Mouse (Mus musculus): ENCODE measurements around the gene Ces1a. TPM values are rescaled to one million over a fixed set of nuclear protein-coding genes. Genes with fewer than 3 reads are reported as not detected.

Ces1a gene
- polyA plus RNA-seq, 1 experiment from 2014 or later, result not detected

- Histone ChIP-seq H3K36me3 (ENCODE audit: control insufficient read depth, insufficient read depth, low read length) (no peaks in the 10 kb centered on the region), H3K9ac (ENCODE audit: low read length) (no peak overlapping the region), H3K4me2 (ENCODE audit: low read depth, low read length, severe bottlenecking) (no peak overlapping the region), H3K4me3 (ENCODE audit: low read depth, low read length) (no peak overlapping the region), H3K9me3 (ENCODE audit: control insufficient read depth, low read length) (no peaks in the 10 kb centered on the region), H3K4me1 (replicated peaks; ENCODE audit: control insufficient read depth, insufficient read depth, low read length) (no peaks in the 10 kb centered on the region), H3K27me3 (ENCODE audit: control insufficient read depth, insufficient read depth, low read length) (no peaks in the 10 kb centered on the region), H3K27ac (ENCODE audit: low read depth, low read length) (no peak overlapping the region)
- ATAC-seq (replicated peaks; ENCODE audit: low FRiP score) (no peak), DNase-seq (ENCODE audit: low spot score) (no peak)
- 87% methylated on average over 5 of the region's 5 CpGs for WGBS
Measured at GRCm38 (mm10) chr8:92972949-92973348, 75.0 kb downstream of the Ces1a start.

Other genes with a start within 250 kb of the Ces1a start
- gene Mmp2, start 220.9 kb downstream of the Ces1a start, polyA plus RNA-seq (2014; fragmentation: Nextera tagmentation; extraction: Ambion mirVana), result 40.4 and 43.9 TPM in 2 replicates
- gene Lpcat2, start 192.9 kb downstream of the Ces1a start, polyA plus RNA-seq (2014; fragmentation: Nextera tagmentation; extraction: Ambion mirVana), result 3.2 and 3.9 TPM in 2 replicates
- not detected in 2 replicates for gene Capns2, start 146.8 kb downstream of the Ces1a start, polyA plus RNA-seq (2014; fragmentation: Nextera tagmentation; extraction: Ambion mirVana)
- not detected in 2 replicates for gene Slc6a2, start 88.1 kb downstream of the Ces1a start, polyA plus RNA-seq (2014; fragmentation: Nextera tagmentation; extraction: Ambion mirVana)
- gene Ces1b, start 31.8 kb upstream of the Ces1a start, polyA plus RNA-seq (2014; fragmentation: Nextera tagmentation; extraction: Ambion mirVana), result not detected in 2 replicates
- not detected in 2 replicates for gene Ces1c, start 83.1 kb upstream of the Ces1a start, polyA plus RNA-seq (2014; fragmentation: Nextera tagmentation; extraction: Ambion mirVana)
- 0.12 and 0.19 TPM in 2 replicates for gene Ces1d, start 149.6 kb upstream of the Ces1a start, polyA plus RNA-seq (2014; fragmentation: Nextera tagmentation; extraction: Ambion mirVana)
- gene Ces1e, start 181.4 kb upstream of the Ces1a start, polyA plus RNA-seq (2014; fragmentation: Nextera tagmentation; extraction: Ambion mirVana), result not detected in 2 replicates
- gene Ces1f, start 231.6 kb upstream of the Ces1a start, polyA plus RNA-seq (2014; fragmentation: Nextera tagmentation; extraction: Ambion mirVana), result not detected in 2 replicates

All from forebrain, embryonic 11.5 days (tissue).